Mouse (Mus musculus) heart, embryonic 12.5 days (tissue): Measurements from ENCODE around the gene Serpind1. TPM values are rescaled to one million over a fixed set of nuclear protein-coding genes. Genes with fewer than 3 reads are reported as not detected.

ENCODE experiments used
- ATAC-seq: fragments of 200-750 bp; cut with Nextera tagmentation; 2 replicates; pipeline ENCODE4 v1.8.0; 2017; ENCODE audit warnings: moderate TSS enrichment, moderate library complexity; ENCODE audit not compliant: insufficient number of reproducible peaks, low FRiP score
- H3K27ac ChIP-seq: fragments of 300-500 bp; sonication (generic); 2 replicates; pipeline ENCODE4 v1.5.1; 2016; ENCODE audit warnings: mild to moderate bottlenecking, moderate library complexity; ENCODE audit not compliant: poor library complexity, severe bottlenecking
- H3K27me3 ChIP-seq: fragments of 300-500 bp; sonication (generic); replicated peaks from 2 replicates; pipeline ENCODE4 v1.6.1; 2016; ENCODE audit warnings: mild to moderate bottlenecking, moderate library complexity
- H3K36me3 ChIP-seq: fragments of 300-500 bp; sonication (generic); 2 replicates; pipeline ENCODE4 v1.6.1; 2016; ENCODE audit warnings: mild to moderate bottlenecking, moderate library complexity
- H3K4me1 ChIP-seq: fragments of 300-500 bp; sonication (generic); replicated peaks from 2 replicates; pipeline ENCODE4 v1.6.1; 2016; ENCODE audit warnings: mild to moderate bottlenecking
- H3K4me2 ChIP-seq: fragments of 300-500 bp; sonication (generic); 2 replicates; pipeline ENCODE4 v1.6.1; 2016; ENCODE audit warnings: mild to moderate bottlenecking, moderate library complexity
- H3K4me3 ChIP-seq: fragments of 300-500 bp; sonication (generic); 2 replicates; pipeline ENCODE4 v1.5.1; 2016; ENCODE audit warnings: mild to moderate bottlenecking
- H3K9ac ChIP-seq: fragments of 300-500 bp; sonication (generic); 2 replicates; pipeline ENCODE4 v1.6.1; 2016; ENCODE audit warnings: mild to moderate bottlenecking, moderate library complexity
- H3K9me3 ChIP-seq: fragments of 300-500 bp; sonication (generic); replicated peaks from 2 replicates; pipeline ENCODE4 v1.6.1; 2016; ENCODE audit warnings: mild to moderate bottlenecking, moderate library complexity
- WGBS: fragments of 180-500 bp; shearing (Covaris S2); methylation state at CpG from one replicate; pipeline ENCODE4 v1.1.7; 2016; 5-methylcytosine and 5-hydroxymethylcytosine counted together
- polyA plus RNA-seq: library from polyadenylated mRNA; unstranded; fragments of >200 nt; fragmentation: Nextera tagmentation; extraction: Ambion mirVana; gene quantifications from 2 replicates; pipeline ENCODE4 v1.2.1, GENCODE M21; 2016

Serpind1 gene
- polyA plus RNA-seq, 1 experiment from 2014 or later, result 2.3 TPM

- H3K4me2 ChIP-seq, result no peak overlapping the region
- WGBS, result 85% methylated on average over 2 of the region's 2 CpGs
- ATAC-seq, result no peak
- no peak overlapping the region for H3K9ac ChIP-seq
- H3K4me1 ChIP-seq, result no peaks in the 10 kb centered on the region
- peaks cover 55% of the 10 kb centered on the region for H3K36me3 ChIP-seq
- H3K27me3 ChIP-seq, result no peaks in the 10 kb centered on the region
- H3K27ac ChIP-seq, result no peak overlapping the region
- H3K9me3 ChIP-seq, result no peaks in the 10 kb centered on the region
- no peak overlapping the region for H3K4me3 ChIP-seq
These were observed 14.6 kb downstream of the Serpind1 start for GRCm38 (mm10) chr16:17345813-17346155.

- H3K27me3 ChIP-seq, result no peaks in the 10 kb centered on the region
- H3K27ac ChIP-seq, result no peak overlapping the region
- H3K4me2 ChIP-seq, result no peak overlapping the region
- H3K36me3 ChIP-seq, result peaks cover 64% of the 10 kb centered on the region
- H3K9ac ChIP-seq, result no peak overlapping the region
- no peaks in the 10 kb centered on the region for H3K4me1 ChIP-seq
- H3K4me3 ChIP-seq, result no peak overlapping the region
- 75% methylated on average over 1 of the region's 1 CpGs for WGBS
- ATAC-seq, result no peak
- H3K9me3 ChIP-seq, result no peaks in the 10 kb centered on the region
These were observed 15.6 kb downstream of the Serpind1 start for GRCm38 (mm10) chr16:17346766-17347165.

- H3K4me2 ChIP-seq, result no peak overlapping the region
- H3K9ac ChIP-seq, result no peak overlapping the region
- no peaks in the 10 kb centered on the region for H3K9me3 ChIP-seq
- H3K4me3 ChIP-seq, result no peak overlapping the region
- H3K27ac ChIP-seq, result no peak overlapping the region
- no peak for ATAC-seq
- H3K27me3 ChIP-seq, result no peaks in the 10 kb centered on the region
- H3K36me3 ChIP-seq, result peaks cover 67% of the 10 kb centered on the region
- WGBS, result 82% methylated on average over 6 of the region's 6 CpGs
- no peaks in the 10 kb centered on the region for H3K4me1 ChIP-seq
These were observed 24.9 kb downstream of the Serpind1 start for GRCm38 (mm10) chr16:17356031-17356430.

- Histone ChIP-seq H3K27me3 (no peaks in the 10 kb centered on the region), H3K4me2 (no peak overlapping the region), H3K27ac (no peak overlapping the region), H3K36me3 (peaks cover 63% of the 10 kb centered on the region), H3K4me1 (no peaks in the 10 kb centered on the region), H3K9me3 (no peaks in the 10 kb centered on the region), H3K9ac (no peak overlapping the region), H3K4me3 (no peak overlapping the region)
- ATAC-seq, result no peak
- 94% methylated on average over 4 of the region's 4 CpGs for WGBS
These were observed 27.6 kb downstream of the Serpind1 start for GRCm38 (mm10) chr16:17358787-17359186.

- Histone ChIP-seq H3K4me1 (peaks cover 6% of the 10 kb centered on the region; the same call in 1 of the 2 replicates), H3K36me3 (peaks cover 51% of the 10 kb centered on the region), H3K4me3 (no peak overlapping the region), H3K9me3 (no peaks in the 10 kb centered on the region), H3K9ac (no peak overlapping the region), H3K27me3 (no peaks in the 10 kb centered on the region), H3K27ac (no peak overlapping the region), H3K4me2 (no peak overlapping the region)
- no peak for ATAC-seq
- 63% methylated on average over 4 of the region's 4 CpGs for WGBS
These were observed 51.1 kb downstream of the Serpind1 start for GRCm38 (mm10) chr16:17382306-17382705.

GRCm38 (mm10) chr16:17383594-17384326 is 52.6 kb downstream of the Serpind1 start:
- Histone ChIP-seq H3K4me3 (no peak overlapping the region), H3K27ac (no peak overlapping the region), H3K36me3 (peaks cover 39% of the 10 kb centered on the region), H3K9ac (no peak overlapping the region), H3K4me1 (peaks cover 6% of the 10 kb centered on the region; the same call in 1 of the 2 replicates), H3K4me2 (no peak overlapping the region), H3K9me3 (no peaks in the 10 kb centered on the region), H3K27me3 (no peaks in the 10 kb centered on the region)
- 84% methylated on average over 2 of the region's 2 CpGs for WGBS
- no peak for ATAC-seq

- H3K4me3 ChIP-seq, result no peak overlapping the region
- 76% methylated on average over 4 of the region's 4 CpGs for WGBS
These were observed 61.6 kb downstream of the Serpind1 start for GRCm38 (mm10) chr16:17392784-17393183.

More at GRCm38 (mm10) chr16:17392784-17393183, 61.6 kb downstream of the Serpind1 start:
- Histone ChIP-seq H3K27ac (no peak overlapping the region), H3K4me1 (no peaks in the 10 kb centered on the region), H3K9me3 (no peaks in the 10 kb centered on the region), H3K9ac (no peak overlapping the region), H3K4me2 (no peak overlapping the region), H3K36me3 (peaks cover 27% of the 10 kb centered on the region), H3K27me3 (no peaks in the 10 kb centered on the region)
- no peak for ATAC-seq

Other genes with a start within 250 kb of the Serpind1 start
- gene Ppil2, start 220.1 kb upstream of the Serpind1 start, polyA plus RNA-seq, result 101 and 105 TPM in 2 replicates
- gene 2610318N02Rik, start 206.2 kb upstream of the Serpind1 start, polyA plus RNA-seq, result 28.1 and 31.4 TPM in 2 replicates
- 59.9 and 64.9 TPM in 2 replicates for gene Sdf2l1, start 199.0 kb upstream of the Serpind1 start, polyA plus RNA-seq
- 4.6 and 5.4 TPM in 2 replicates for gene Ydjc, start 186.8 kb upstream of the Serpind1 start, polyA plus RNA-seq
- gene Ccdc116, start 184.1 kb upstream of the Serpind1 start, polyA plus RNA-seq, result 0.27 and 0.33 TPM in 2 replicates
- gene Ube2l3, start 128.7 kb upstream of the Serpind1 start, polyA plus RNA-seq, result 310 and 321 TPM in 2 replicates
- gene Rimbp3, start 122.8 kb upstream of the Serpind1 start, polyA plus RNA-seq, result 0.24 and 0.26 TPM in 2 replicates
- 6.5 and 7.0 TPM in 2 replicates for gene Hic2, start 97.8 kb upstream of the Serpind1 start, polyA plus RNA-seq
- 8.3 and 9.0 TPM in 2 replicates for gene Tmem191c, start 55.3 kb upstream of the Serpind1 start, polyA plus RNA-seq
- 13.2 and 14.1 TPM in 2 replicates for gene Snap29, start 74.6 kb downstream of the Serpind1 start, polyA plus RNA-seq
- gene Pi4ka, start 74.9 kb downstream of the Serpind1 start, polyA plus RNA-seq, result 45.4 and 48.7 TPM in 2 replicates
- 44.7 and 57.7 TPM in 2 replicates for gene Crkl, start 120.6 kb downstream of the Serpind1 start, polyA plus RNA-seq
- gene Aifm3, start 158.2 kb downstream of the Serpind1 start, polyA plus RNA-seq, result 0.82 and 1.1 TPM in 2 replicates
- 49.2 and 56.6 TPM in 2 replicates for gene Lztr1, start 177.3 kb downstream of the Serpind1 start, polyA plus RNA-seq
- gene Thap7, start 199.8 kb downstream of the Serpind1 start, polyA plus RNA-seq, result 35.9 and 37.0 TPM in 2 replicates
- 0.09 and 0.23 TPM in 2 replicates for gene Lrrc74b, start 229.9 kb downstream of the Serpind1 start, polyA plus RNA-seq
- 0.86 and 1.2 TPM in 2 replicates for gene P2rx6, start 230.5 kb downstream of the Serpind1 start, polyA plus RNA-seq